Mouse (Mus musculus) heart, adult 2 months (tissue): Measurements from ENCODE around the gene Robo1.

Experiments used
- CTCF ChIP-seq: fragments of 200-600 bp; IDR thresholded peaks from 2 replicates; pipeline ENCODE4 v1.8.1; 2022; ENCODE audit warnings: antibody characterized with exemption, mild to moderate bottlenecking, moderate library complexity
- EP300 ChIP-seq: fragments of 200-500 bp; IDR thresholded peaks from 2 replicates; pipeline ENCODE4 v1.6.1; 2011; ENCODE audit warnings: low read depth, low read length, control low read depth; ENCODE audit not compliant: insufficient read depth

GRCm38 (mm10) chr16:72381819-72382218, 73.7 kb downstream of the Robo1 start:
- TF ChIP-seq EP300 (no peak), CTCF (no peak)
